In the genomic region with DNA sequence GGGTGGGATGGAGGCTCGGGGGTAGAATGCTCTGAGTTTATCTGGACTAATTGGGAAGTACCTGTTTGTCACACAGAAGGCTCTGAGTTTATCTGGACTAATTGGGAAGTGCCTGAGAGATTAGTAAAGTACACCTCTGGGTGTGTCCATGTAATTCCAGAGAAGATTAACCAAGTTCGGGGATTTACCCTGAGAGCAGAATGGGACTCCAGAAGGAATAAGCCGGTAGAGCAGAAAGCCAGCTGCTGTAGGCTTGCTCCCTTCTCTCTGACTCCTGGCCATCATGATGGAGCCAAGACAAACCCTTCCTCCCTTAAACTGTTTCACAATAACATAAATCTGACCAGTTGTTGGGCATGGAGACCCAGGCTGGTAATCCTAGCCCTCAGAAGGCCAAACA, we compare ENCODE assay signal across 11 mouse cellular contexts. TPM values are rescaled to one million over a fixed set of nuclear protein-coding genes. Genes with fewer than 3 reads are reported as not detected.
DNase-seq lines count a peak whose midpoint lies in the region; ATAC-seq lines count a peak whose summit lies in the region.
"Had no signal": no experiment of that assay in that cellular context is flagged by ENCODE, and none has a peak within 500 bp of the region (broad histone marks: within the 10 kb centered on the region; RNA-seq: fewer than 3 reads in every experiment).

No protein-coding gene starts in this region.

- no peaks in the 10 kb centered on the region for H3K9me3 ChIP-seq in kidney, embryonic 15.5 days (replicated peaks)
- no peaks in the 10 kb centered on the region for H3K9me3 ChIP-seq in embryonic facial prominence, embryonic 15.5 days (replicated peaks)
- no peaks in the 10 kb centered on the region for H3K9me3 ChIP-seq in intestine, embryonic 16.5 days (ENCODE audit: control insufficient read depth, low read length)
- no peaks in the 10 kb centered on the region for H3K9me3 ChIP-seq in neural tube, embryonic 12.5 days

- no peak overlapping the region for H3K9ac ChIP-seq in kidney, embryonic 15.5 days
- no peak overlapping the region for H3K9ac ChIP-seq in embryonic facial prominence, embryonic 15.5 days
- peak overlapping the region; percentile 39 for H3K9ac ChIP-seq in intestine, embryonic 16.5 days (ENCODE audit: low read depth, low read length)
- H3K9ac ChIP-seq in neural tube, embryonic 12.5 days, result no peak overlapping the region

- no peak for DNase-seq in kidney, adult 18-20 months
- no peak for DNase-seq in gastrocnemius, postnatal 10 days
- no peak for DNase-seq in urinary bladder, postnatal 14 days (ENCODE audit: low spot score)
- DNase-seq: cerebellum, adult 11-12 months; kidney, adult 11 months had no signal

- no peak overlapping the region for H3K4me2 ChIP-seq in kidney, embryonic 15.5 days
- no peak overlapping the region for H3K4me2 ChIP-seq in embryonic facial prominence, embryonic 15.5 days (replicated peaks)
- H3K4me2 ChIP-seq in intestine, embryonic 16.5 days (ENCODE audit: low read depth, low read length), result no peak overlapping the region
- no peak overlapping the region for H3K4me2 ChIP-seq in neural tube, embryonic 12.5 days (replicated peaks)

- H3K27ac ChIP-seq in kidney, embryonic 15.5 days, result peak overlapping the region; percentile 88
- H3K27ac ChIP-seq in embryonic facial prominence, embryonic 15.5 days (replicated peaks), result peak overlapping the region; percentile 82
- peak overlapping the region; percentile 96 for H3K27ac ChIP-seq in intestine, embryonic 16.5 days (ENCODE audit: low read length)
- peak overlapping the region; percentile 8; the same call in 1 of the 2 replicates for H3K27ac ChIP-seq in neural tube, embryonic 12.5 days

- no peaks in the 10 kb centered on the region for H3K27me3 ChIP-seq in kidney, embryonic 15.5 days
- no peaks in the 10 kb centered on the region for H3K27me3 ChIP-seq in embryonic facial prominence, embryonic 15.5 days
- H3K27me3 ChIP-seq in intestine, embryonic 16.5 days (replicated peaks; ENCODE audit: control insufficient read depth, insufficient read depth, low read length), result no peaks in the 10 kb centered on the region
- no peaks in the 10 kb centered on the region for H3K27me3 ChIP-seq in neural tube, embryonic 12.5 days (replicated peaks)

- no peak overlapping the region for H3K4me3 ChIP-seq in kidney, embryonic 15.5 days (replicated peaks)
- no peak overlapping the region for H3K4me3 ChIP-seq in embryonic facial prominence, embryonic 15.5 days (replicated peaks)
- H3K4me3 ChIP-seq in intestine, embryonic 16.5 days (ENCODE audit: low read length), result no peak overlapping the region
- no peak overlapping the region for H3K4me3 ChIP-seq in neural tube, embryonic 12.5 days

- peaks cover 70% of the 10 kb centered on the region for H3K4me1 ChIP-seq in kidney, embryonic 15.5 days
- H3K4me1 ChIP-seq in embryonic facial prominence, embryonic 15.5 days, result peaks cover 72% of the 10 kb centered on the region
- H3K4me1 ChIP-seq in intestine, embryonic 16.5 days (ENCODE audit: control insufficient read depth, insufficient read depth, low read length), result peaks cover 66% of the 10 kb centered on the region
- peaks cover 44% of the 10 kb centered on the region for H3K4me1 ChIP-seq in neural tube, embryonic 12.5 days

- no peak for ATAC-seq in kidney, embryonic 15.5 days (replicated peaks; ENCODE audit: low FRiP score)
- no peak for ATAC-seq in embryonic facial prominence, embryonic 15.5 days (ENCODE audit: insufficient number of reproducible peaks, low FRiP score, low TSS enrichment, low read depth)
- no peak for ATAC-seq in intestine, embryonic 16.5 days
- no peak for ATAC-seq in neural tube, embryonic 12.5 days (ENCODE audit: low FRiP score, low read depth)
- no peak for ATAC-seq in activated CD4-positive, CD25-positive, alpha-beta regulatory T cell, adult 4 months

- H3K36me3 ChIP-seq in kidney, embryonic 15.5 days, result peaks cover 17% of the 10 kb centered on the region
- H3K36me3 ChIP-seq in embryonic facial prominence, embryonic 15.5 days, result peaks cover 14% of the 10 kb centered on the region
- H3K36me3 ChIP-seq in intestine, embryonic 16.5 days (ENCODE audit: control insufficient read depth, insufficient read depth, low read length), result no peaks in the 10 kb centered on the region
- H3K36me3 ChIP-seq in neural tube, embryonic 12.5 days, result peaks cover 14% of the 10 kb centered on the region

- WGBS in kidney, embryonic 15.5 days, result 36% methylated on average over 3 of the region's 3 CpGs
- WGBS in embryonic facial prominence, embryonic 15.5 days, result 28% methylated on average over 3 of the region's 3 CpGs
- WGBS in intestine, embryonic 16.5 days, result 33% methylated on average over 3 of the region's 3 CpGs
- 77% methylated on average over 3 of the region's 3 CpGs for WGBS in neural tube, embryonic 12.5 days

RNA-seq across cellular contexts. Expression of gene Naif1, which starts 25.5 kb away (rescaled TPM):
- polyA plus RNA-seq in kidney, embryonic 15.5 days (2015; fragmentation: Nextera tagmentation; extraction: Ambion mirVana), result 6.3 and 6.8 TPM in 2 replicates
- polyA plus RNA-seq in embryonic facial prominence, embryonic 15.5 days (2015; fragmentation: Nextera tagmentation; extraction: Ambion mirVana), result 6.2 and 6.5 TPM in 2 replicates
- 5.1 and 5.3 TPM in 2 replicates for polyA plus RNA-seq in intestine, embryonic 16.5 days (2015; fragmentation: Nextera tagmentation; extraction: Ambion mirVana)
- polyA plus RNA-seq in neural tube, embryonic 12.5 days (2016; fragmentation: Nextera tagmentation; extraction: Ambion mirVana), result 5.7 and 6.0 TPM in 2 replicates
- polyA plus RNA-seq in activated CD4-positive, CD25-positive, alpha-beta regulatory T cell, adult 4 months (2017; shearing (Covaris generic)), result 1 to 10 TPM; 5.2 TPM
- 1 to 10 TPM; 3.0 to 3.1 TPM for total RNA-seq in gastrocnemius, postnatal 10 days (2021)

RNA-seq across cellular contexts. Expression of gene Slc25a25, which starts 26.4 kb away (rescaled TPM):
- polyA plus RNA-seq in kidney, embryonic 15.5 days (2015; fragmentation: Nextera tagmentation; extraction: Ambion mirVana), result 20.4 and 20.7 TPM in 2 replicates
- 20.8 and 22.1 TPM in 2 replicates for polyA plus RNA-seq in embryonic facial prominence, embryonic 15.5 days (2015; fragmentation: Nextera tagmentation; extraction: Ambion mirVana)
- 19.3 and 19.9 TPM in 2 replicates for polyA plus RNA-seq in intestine, embryonic 16.5 days (2015; fragmentation: Nextera tagmentation; extraction: Ambion mirVana)
- polyA plus RNA-seq in neural tube, embryonic 12.5 days (2016; fragmentation: Nextera tagmentation; extraction: Ambion mirVana), result 41.6 and 44.0 TPM in 2 replicates
- polyA plus RNA-seq in activated CD4-positive, CD25-positive, alpha-beta regulatory T cell, adult 4 months (2017; shearing (Covaris generic)), result 1 to 10 TPM; 3.3 to 4.0 TPM
- total RNA-seq in gastrocnemius, postnatal 10 days (2021), result 10 to 100 TPM; 16.1 to 31.1 TPM

RNA-seq across cellular contexts. Expression of gene Ptges2, which starts 29.1 kb away (rescaled TPM):
- polyA plus RNA-seq in kidney, embryonic 15.5 days (2015; fragmentation: Nextera tagmentation; extraction: Ambion mirVana), result 30.5 and 31.2 TPM in 2 replicates
- polyA plus RNA-seq in embryonic facial prominence, embryonic 15.5 days (2015; fragmentation: Nextera tagmentation; extraction: Ambion mirVana), result 28.3 and 29.8 TPM in 2 replicates
- polyA plus RNA-seq in intestine, embryonic 16.5 days (2015; fragmentation: Nextera tagmentation; extraction: Ambion mirVana), result 49.1 and 49.8 TPM in 2 replicates
- polyA plus RNA-seq in neural tube, embryonic 12.5 days (2016; fragmentation: Nextera tagmentation; extraction: Ambion mirVana), result 35.8 and 40.5 TPM in 2 replicates
- 1 to 10 TPM; 1.0 to 1.6 TPM for polyA plus RNA-seq in activated CD4-positive, CD25-positive, alpha-beta regulatory T cell, adult 4 months (2017; shearing (Covaris generic))
- total RNA-seq in gastrocnemius, postnatal 10 days (2021), result 10 to 100 TPM; 38.1 to 40.7 TPM

RNA-seq across cellular contexts. Expression of gene Lcn2, which starts 36.7 kb away (rescaled TPM):
- 6.8 and 9.1 TPM in 2 replicates for polyA plus RNA-seq in kidney, embryonic 15.5 days (2015; fragmentation: Nextera tagmentation; extraction: Ambion mirVana)
- 5.6 and 6.5 TPM in 2 replicates for polyA plus RNA-seq in embryonic facial prominence, embryonic 15.5 days (2015; fragmentation: Nextera tagmentation; extraction: Ambion mirVana)
- 2.2 and 4.2 TPM in 2 replicates for polyA plus RNA-seq in intestine, embryonic 16.5 days (2015; fragmentation: Nextera tagmentation; extraction: Ambion mirVana)
- 0.68 and 1.1 TPM in 2 replicates for polyA plus RNA-seq in neural tube, embryonic 12.5 days (2016; fragmentation: Nextera tagmentation; extraction: Ambion mirVana)
- not detected for polyA plus RNA-seq in activated CD4-positive, CD25-positive, alpha-beta regulatory T cell, adult 4 months (2017; shearing (Covaris generic))
- 1 to 10 TPM; 3.5 to 6.7 TPM for total RNA-seq in gastrocnemius, postnatal 10 days (2021)
- total RNA-seq: ES-E14 had no signal

RNA-seq across cellular contexts. Expression of gene 1110008P14Rik, which starts 43.1 kb away (rescaled TPM):
- 47.1 and 52.1 TPM in 2 replicates for polyA plus RNA-seq in kidney, embryonic 15.5 days (2015; fragmentation: Nextera tagmentation; extraction: Ambion mirVana)
- 71.6 and 71.9 TPM in 2 replicates for polyA plus RNA-seq in embryonic facial prominence, embryonic 15.5 days (2015; fragmentation: Nextera tagmentation; extraction: Ambion mirVana)
- polyA plus RNA-seq in intestine, embryonic 16.5 days (2015; fragmentation: Nextera tagmentation; extraction: Ambion mirVana), result 44.2 and 45.8 TPM in 2 replicates
- 86.4 and 87.9 TPM in 2 replicates for polyA plus RNA-seq in neural tube, embryonic 12.5 days (2016; fragmentation: Nextera tagmentation; extraction: Ambion mirVana)
- 10 to 100 TPM; 70.3 to 75.4 TPM for polyA plus RNA-seq in activated CD4-positive, CD25-positive, alpha-beta regulatory T cell, adult 4 months (2017; shearing (Covaris generic))
- total RNA-seq in gastrocnemius, postnatal 10 days (2021), result 10 to 100 TPM; 52.6 to 53.7 TPM

Comparison
In these comparisons a context has a peak if more than half of its experiments do, and no peak if none do; other contexts are left out.
1. H3K27ac ChIP-seq: peak in every context shown above with its lines; median percentile 96 in intestine, embryonic 16.5 days; 88 in kidney, embryonic 15.5 days; 82 in embryonic facial prominence, embryonic 15.5 days; 8 in neural tube, embryonic 12.5 days.
2. RNA of gene Ptges2, which starts 29.1 kb away (polyA plus RNA-seq): 49.1 to 49.8 TPM in intestine, embryonic 16.5 days, 35.8 to 40.5 TPM in neural tube, embryonic 12.5 days, 30.5 to 31.2 TPM in kidney, embryonic 15.5 days and 28.3 to 29.8 TPM in embryonic facial prominence, embryonic 15.5 days; 1.0 to 1.6 TPM in activated CD4-positive, CD25-positive, alpha-beta regulatory T cell, adult 4 months; every median in the first group is over 10 times any median in the second.